Mouse (Mus musculus) CH12.LX (cell line): ENCODE results near the gene Osbp. TPM values are rescaled to one million over a fixed set of nuclear protein-coding genes. Genes with fewer than 3 reads are reported as not detected.
"Not testable (repeated sequence)": the region's sequence is repeated elsewhere in the genome, so short reads cannot be mapped to it uniquely, and the experiment has no call there.

Experiments used
- DNase-seq: peaks from one replicate; pipeline ENCODE4 v3.0.0-alpha.2; 2013; ENCODE audit errors: extremely low read depth
- H3K27ac ChIP-seq: 2 replicates; pipeline ENCODE4 v1.5.1; 2012; ENCODE audit warnings: low read depth, mild to moderate bottlenecking, control low read depth, moderate library complexity; ENCODE audit not compliant: insufficient read depth
- H3K27me3 ChIP-seq: replicated peaks from 2 replicates; pipeline ENCODE3; 2012; ENCODE audit warnings: inconsistent platforms
- H3K36me3 ChIP-seq, 2 experiments: replicated peaks in 1 of 2; 2 replicates each; pipeline versions ENCODE3 to v1.6.1; 2012; ENCODE audit warnings: inconsistent platforms in 1 of 2, low read length in 1 of 2, mild to moderate bottlenecking in 1 of 2, mixed read lengths in 1 of 2, moderate library complexity in 1 of 2; ENCODE audit not compliant: control insufficient read depth in 1 of 2, insufficient read depth in 1 of 2
- H3K4me1 ChIP-seq, 2 experiments: 2 replicates each; pipeline ENCODE4 v1.6.1; 2012; ENCODE audit warnings: inconsistent platforms in 1 of 2, moderate library complexity in 1 of 2; ENCODE audit not compliant: insufficient read depth in 2 of 2, control insufficient read depth in 1 of 2
- H3K4me2 ChIP-seq: 2 replicates; pipeline ENCODE4 v1.6.1; 2012; ENCODE audit warnings: low read depth, mild to moderate bottlenecking, control low read depth; ENCODE audit not compliant: poor library complexity, insufficient read depth, severe bottlenecking
- H3K4me3 ChIP-seq, 3 experiments: fragments of 150-350 bp in 1 of 3; sonication (generic) in 1 of 3; replicated peaks in 1 of 3; 2 replicates each; pipeline versions ENCODE3 to v1.5.1; 2011 to 2012; ENCODE audit warnings: low read depth in 2 of 3, low read length in 2 of 3, mild to moderate bottlenecking in 2 of 3, moderate library complexity in 2 of 3, control low read depth in 1 of 3, improper control_type of control experiment in 1 of 3, inconsistent platforms in 1 of 3, mixed read lengths in 1 of 3; ENCODE audit not compliant: poor library complexity in 1 of 3
- H3K79me2 ChIP-seq: replicated peaks from 2 replicates; pipeline ENCODE4 v1.6.1; 2012; ENCODE audit warnings: mild to moderate bottlenecking, moderate library complexity; ENCODE audit not compliant: control insufficient read depth, poor library complexity, insufficient read depth, severe bottlenecking; ENCODE audit errors: extremely low read depth
- H3K9ac ChIP-seq: 2 replicates; pipeline ENCODE4 v1.6.1; 2012; ENCODE audit warnings: low read depth, mild to moderate bottlenecking, control low read depth, moderate library complexity; ENCODE audit not compliant: insufficient read depth
- H3K9me3 ChIP-seq: replicated peaks from 2 replicates; pipeline ENCODE3; 2012; ENCODE audit warnings: low read length, inconsistent platforms, mixed read lengths
- BHLHE40 ChIP-seq: IDR thresholded peaks from 2 replicates; pipeline ENCODE4 v1.6.1; 2011; ENCODE audit warnings: mild to moderate bottlenecking, low read depth, low read length, improper control_type of control experiment
- CHD1 ChIP-seq: IDR thresholded peaks from 2 replicates; pipeline ENCODE4 v1.6.1; 2012; ENCODE audit warnings: low read depth, low read length, improper control_type of control experiment, inconsistent platforms
- ELF1 ChIP-seq: IDR thresholded peaks from 2 replicates; pipeline ENCODE4 v1.6.1; 2014; ENCODE audit warnings: low read depth, mild to moderate bottlenecking, inconsistent platforms, low read length, improper control_type of control experiment
- EP300 ChIP-seq: IDR thresholded peaks from 2 replicates; pipeline ENCODE4 v1.6.1; 2011; ENCODE audit warnings: low read length, improper control_type of control experiment
- ETS1 ChIP-seq: conservative IDR thresholded peaks from 2 replicates; pipeline ENCODE4 v1.6.1; 2012; ENCODE audit warnings: low read depth, mild to moderate bottlenecking, inconsistent platforms, low read length, improper control_type of control experiment, moderate library complexity
- GABPA ChIP-seq: IDR thresholded peaks from 2 replicates; pipeline ENCODE4 v1.6.1; 2012; ENCODE audit warnings: low read depth, low read length, improper control_type of control experiment, inconsistent platforms; ENCODE audit not compliant: insufficient replicate concordance
- IRF4 ChIP-seq: IDR thresholded peaks from 2 replicates; pipeline ENCODE4 v1.6.1; 2014; ENCODE audit warnings: low read depth, mild to moderate bottlenecking, inconsistent platforms, low read length, improper control_type of control experiment
- JUND ChIP-seq: conservative IDR thresholded peaks from 2 replicates; pipeline ENCODE4 v1.6.1; 2011; ENCODE audit warnings: low read depth, low read length, improper control_type of control experiment
- MAX ChIP-seq: IDR thresholded peaks from 2 replicates; pipeline ENCODE4 v1.6.1; 2011; ENCODE audit warnings: low read length, improper control_type of control experiment
- MXI1 ChIP-seq: IDR thresholded peaks from 2 replicates; pipeline ENCODE4 v1.6.1; 2011; ENCODE audit warnings: mild to moderate bottlenecking, low read depth, low read length, improper control_type of control experiment
- POLR2A ChIP-seq: IDR thresholded peaks from 2 replicates; pipeline ENCODE4 v1.6.1; 2011; ENCODE audit warnings: low read depth, mild to moderate bottlenecking, improper control_type of control experiment, low read length
- POLR2AphosphoS2 ChIP-seq: IDR thresholded peaks from 2 replicates; pipeline ENCODE4 v1.6.1; 2011; ENCODE audit warnings: low read depth, low read length, improper control_type of control experiment
- RCOR1 ChIP-seq: conservative IDR thresholded peaks from 2 replicates; pipeline ENCODE4 v1.6.1; 2012; ENCODE audit warnings: low read depth, mild to moderate bottlenecking, inconsistent platforms, low read length, improper control_type of control experiment
- TBP ChIP-seq: conservative IDR thresholded peaks from 2 replicates; pipeline ENCODE4 v1.6.1; 2011; ENCODE audit warnings: low read depth, low read length, improper control_type of control experiment
- TCF12 ChIP-seq: IDR thresholded peaks from 2 replicates; pipeline ENCODE4 v1.6.1; 2014; ENCODE audit warnings: low read depth, mild to moderate bottlenecking, inconsistent platforms, low read length, improper control_type of control experiment
- USF2 ChIP-seq: conservative IDR thresholded peaks from 2 replicates; pipeline ENCODE4 v1.6.1; 2011; ENCODE audit warnings: low read depth, low read length, improper control_type of control experiment
- ZC3H11A ChIP-seq: IDR thresholded peaks from 2 replicates; pipeline ENCODE4 v1.6.1; 2012; ENCODE audit warnings: low read depth, mild to moderate bottlenecking, inconsistent platforms, low read length, improper control_type of control experiment
- ZKSCAN1 ChIP-seq: IDR thresholded peaks from 2 replicates; pipeline ENCODE4 v1.6.1; 2012; ENCODE audit warnings: low read depth, inconsistent platforms, low read length, improper control_type of control experiment, borderline replicate concordance
- ZMIZ1 ChIP-seq: IDR thresholded peaks from 2 replicates; pipeline ENCODE4 v1.6.1; 2012; ENCODE audit warnings: low read depth, mild to moderate bottlenecking, inconsistent platforms, low read length, improper control_type of control experiment
- dilution Hi-C: fragments of 300-500 bp; cut with MboI; formaldehyde crosslinking; loops from 2 replicates; pipeline ENCODE4 v1.14.3; 2020; ENCODE audit warnings: low sequenced_read_pairs; ENCODE audit not compliant: extremely low pct_unique_long_range_greater_than_20kb, extremely low pct_ligation_motif_present
- in situ Hi-C: fragments of 300-500 bp; cut with MboI; formaldehyde crosslinking; loops from 3 replicates; pipeline ENCODE4 v1.14.3; 2019; ENCODE audit warnings: low sequenced_read_pairs, low pct_ligation_motif_present, low pct_unique_long_range_greater_than_20kb, mixed read lengths
- polyA plus RNA-seq: library from polyadenylated mRNA; unstranded; fragments of >175 nt; gene quantifications from 2 replicates; pipeline ENCODE4 v1.2.1, GENCODE M21; 2012; ENCODE audit warnings: low read depth; ENCODE audit not compliant: insufficient read length
- total RNA-seq, 2 experiments: library from RNA; depleted of rRNA; stranded (reverse); fragments of 300-350 nt in 1 of 2; fragments of >200 nt in 1 of 2; gene quantifications; 2 replicates each; pipeline ENCODE4 v1.2.3; 2012 to 2014

Gene Osbp
- total and polyA plus RNA-seq, 3 experiments: 20.6 to 25.0 (median 21.4) TPM

- 0 out of 2 replicates have a peak, but pooled peaks cover 3% of the 10 kb centered on the region for H3K79me2 ChIP-seq
- peaks cover 71 to 94% of the 10 kb centered on the region in 2 experiments for H3K36me3 ChIP-seq
- no peak overlapping the region for H3K9ac ChIP-seq
- H3K9me3 ChIP-seq: no peaks in the 10 kb centered on the region
- no peak overlapping the region for H3K4me2 ChIP-seq
- TF ChIP-seq JUND (no peak), EP300 (no peak), MXI1 (no peak), ZKSCAN1 (no peak), ZMIZ1 (no peak), POLR2AphosphoS2 (no peak), USF2 (no peak), ETS1 (no peak), TCF12 (no peak), MAX (no peak), CHD1 (no peak), ELF1 (no peak), BHLHE40 (no peak), GABPA (no peak), POLR2A (no peak), RCOR1 (no peak), ZC3H11A (no peak), IRF4 (no peak)
- no peaks in the 10 kb centered on the region for H3K27me3 ChIP-seq
- no peak for DNase-seq
- no peak overlapping the region for H3K27ac ChIP-seq
- in situ Hi-C loops (no loop called here), dilution Hi-C loops (no loop called here)
- no peak overlapping the region for H3K4me3 ChIP-seq
- H3K4me1 ChIP-seq: no peaks in the 10 kb centered on the region
Observed at GRCm38 (mm10) chr19:11980471-11980870, 14.7 kb downstream of the Osbp start.

DNA sequence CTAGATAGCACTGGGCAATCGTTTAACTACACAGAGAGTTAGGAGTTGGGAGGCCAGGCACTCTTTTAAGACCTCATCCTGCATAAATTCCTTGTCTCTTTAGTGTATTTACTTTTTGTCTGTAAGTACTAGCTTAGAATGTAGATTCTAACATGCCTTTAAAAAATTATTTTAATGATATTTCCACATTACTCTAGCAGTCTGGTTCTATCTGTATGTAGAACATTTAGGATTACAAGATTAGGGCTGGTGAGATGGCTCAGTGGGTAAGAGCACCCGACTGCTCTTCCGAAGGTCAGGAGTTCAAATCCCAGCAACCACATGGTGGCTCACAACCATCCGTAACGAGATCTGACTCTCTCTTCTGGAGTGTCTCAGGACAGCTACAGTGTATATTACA lies 18.9 kb downstream of the Osbp start:
- peaks cover 54 to 82% of the 10 kb centered on the region in 2 experiments for H3K36me3 ChIP-seq
- TF ChIP-seq TBP: peak; percentile 90
- TF ChIP-seq, all 38 proteins: peak for 1; not testable (repeated sequence) for 37
- H3K4me2 ChIP-seq, H3K27me3 ChIP-seq, in situ Hi-C loops, dilution Hi-C loops, H3K9me3 ChIP-seq, H3K4me3 ChIP-seq, H3K9ac ChIP-seq, H3K27ac ChIP-seq, DNase-seq, H3K79me2 ChIP-seq: not testable (repeated sequence)
- peaks cover 0 to 13% of the 10 kb centered on the region in 2 experiments; a peak in 1 of 4 replicates for H3K4me1 ChIP-seq
